Mouse (Mus musculus) cerebellum, adult 9-10 months (tissue): ENCODE measurements at regions not wholly inside any gene's neighbourhood (a gene's known extent, or its start where the extent isn't known, plus 50 kb on each side); places are given as distances from the start of the nearest gene placed in this dataset.

Experiments used
- DNase-seq: peaks from one replicate; pipeline ENCODE4 v3.0.0; 2022

GRCm38 (mm10) chr9:118416475-118416874 lies 61.5 kb upstream of the Eomes start:
- no peak for DNase-seq

GRCm38 (mm10) chr9:118424344-118424743 lies 53.7 kb upstream of the Eomes start:
- DNase-seq = no peak
